21 mouse cellular contexts compared by ENCODE assay signal in genomic region chr10:3434848-3435474, GRCm38 (mm10).
DNase-seq lines count a peak whose midpoint lies in the region; ATAC-seq and TF ChIP-seq lines count a peak whose summit lies in the region.
"Had no signal": no experiment of that assay in that cellular context is flagged by ENCODE, and none has a peak within 500 bp of the region (broad histone marks: within the 10 kb centered on the region; RNA-seq: fewer than 3 reads in every experiment).

No protein-coding gene starts in this region.

- no peak overlapping the region for H3K4me3 ChIP-seq in forebrain, embryonic 13.5 days
- H3K4me3 ChIP-seq in forebrain, embryonic 11.5 days (ENCODE audit: low read depth, low read length) = no peak overlapping the region
- peak overlapping the region; percentile 7; the same call in 1 of the 2 replicates for H3K4me3 ChIP-seq in testis, adult 2 months (ENCODE audit: control insufficient read depth, low read depth, low read length)
- no peak overlapping the region for H3K4me3 ChIP-seq in hindbrain, embryonic 16.5 days (ENCODE audit: low read length)
- H3K4me3 ChIP-seq: heart, adult 2 months; heart, embryonic 15.5 days; limb, embryonic 13.5 days; megakaryocyte, embryonic 14.5 days; myocyte had no signal

- no peak overlapping the region for H3K4me2 ChIP-seq in forebrain, embryonic 13.5 days
- no peak overlapping the region for H3K4me2 ChIP-seq in forebrain, embryonic 11.5 days (ENCODE audit: low read depth, low read length, severe bottlenecking)
- H3K4me2 ChIP-seq in hindbrain, embryonic 16.5 days (ENCODE audit: low read length) = no peak overlapping the region
- H3K4me2 ChIP-seq: heart, embryonic 15.5 days; limb, embryonic 13.5 days had no signal

- H3K27me3 ChIP-seq in forebrain, embryonic 13.5 days = no peaks in the 10 kb centered on the region
- H3K27me3 ChIP-seq in forebrain, embryonic 11.5 days (ENCODE audit: control insufficient read depth, insufficient read depth, low read length) = no peaks in the 10 kb centered on the region
- no peaks in the 10 kb centered on the region for H3K27me3 ChIP-seq in testis, adult 2 months (ENCODE audit: control insufficient read depth, insufficient read depth, low read length)
- no peaks in the 10 kb centered on the region for H3K27me3 ChIP-seq in hindbrain, embryonic 16.5 days (replicated peaks; ENCODE audit: control insufficient read depth, insufficient read depth, low read length)
- H3K27me3 ChIP-seq: heart, embryonic 15.5 days; limb, embryonic 13.5 days; megakaryocyte, embryonic 14.5 days had no signal

- peaks cover 3% of the 10 kb centered on the region; the same call in 1 of the 2 replicates for H3K9me3 ChIP-seq in forebrain, embryonic 13.5 days (replicated peaks)
- H3K9me3 ChIP-seq in forebrain, embryonic 11.5 days (ENCODE audit: control insufficient read depth, low read length) = peaks cover 2% of the 10 kb centered on the region; the same call in 1 of the 2 replicates
- H3K9me3 ChIP-seq in hindbrain, embryonic 16.5 days (ENCODE audit: control insufficient read depth, low read length) = no peaks in the 10 kb centered on the region
- H3K9me3 ChIP-seq: G1E; heart, embryonic 15.5 days had no signal

- no peak for DNase-seq in forebrain, embryonic 11.5 days (ENCODE audit: low spot score)
- no peak for DNase-seq in testis, postnatal 14 days (ENCODE audit: low spot score)
- DNase-seq in lung, postnatal 25 days (ENCODE audit: low spot score) = no peak
- no peak for DNase-seq in kidney, adult 9 months
- DNase-seq: cerebellum, postnatal 25 days; gastrocnemius, postnatal 10 days; heart, adult 2 months; kidney, adult 18-20 months; kidney, postnatal 36 days; right cerebral cortex, postnatal 14 days; thymus, postnatal 25 days had no signal

- H3K27ac ChIP-seq in forebrain, embryonic 13.5 days = no peak overlapping the region
- H3K27ac ChIP-seq in forebrain, embryonic 11.5 days (ENCODE audit: low read depth, low read length) = no peak overlapping the region
- H3K27ac ChIP-seq in testis, adult 2 months (ENCODE audit: control insufficient read depth, insufficient read depth, low read depth, low read length) = no peak overlapping the region
- H3K27ac ChIP-seq in hindbrain, embryonic 16.5 days (ENCODE audit: low read depth, low read length) = no peak overlapping the region
- H3K27ac ChIP-seq: heart, adult 2 months; heart, embryonic 15.5 days; limb, embryonic 13.5 days; liver, embryonic 14.5 days had no signal

- ATAC-seq in forebrain, embryonic 13.5 days = 0 out of 2 replicates have a peak, but pooled peaks have one; percentile 19
- ATAC-seq in forebrain, embryonic 11.5 days (replicated peaks; ENCODE audit: low FRiP score) = no peak
- peak; percentile 58 for ATAC-seq in hindbrain, embryonic 16.5 days
- ATAC-seq: CD4-positive, CD25-positive, alpha-beta regulatory T cell, adult 4 months had no signal

- H3K4me1 ChIP-seq in forebrain, embryonic 13.5 days = no peaks in the 10 kb centered on the region
- H3K4me1 ChIP-seq in forebrain, embryonic 11.5 days (replicated peaks; ENCODE audit: control insufficient read depth, insufficient read depth, low read length) = no peaks in the 10 kb centered on the region
- no peaks in the 10 kb centered on the region for H3K4me1 ChIP-seq in testis, adult 2 months (ENCODE audit: control insufficient read depth, insufficient read depth, low read length)
- H3K4me1 ChIP-seq in hindbrain, embryonic 16.5 days (ENCODE audit: control insufficient read depth, insufficient read depth, low read depth, low read length) = no peaks in the 10 kb centered on the region
- H3K4me1 ChIP-seq: limb, embryonic 13.5 days; megakaryocyte, embryonic 14.5 days had no signal

- no peak for TF ChIP-seq POLR2A in testis, adult 2 months (IDR thresholded peaks at IDR 0.05; ENCODE audit: control insufficient read depth, low read depth, low read length)

- H3K36me3 ChIP-seq in forebrain, embryonic 13.5 days (ENCODE audit: poor library complexity, severe bottlenecking) = no peaks in the 10 kb centered on the region
- H3K36me3 ChIP-seq in forebrain, embryonic 11.5 days (ENCODE audit: control insufficient read depth, insufficient read depth, low read length) = no peaks in the 10 kb centered on the region
- no peaks in the 10 kb centered on the region for H3K36me3 ChIP-seq in testis, adult 2 months (ENCODE audit: control insufficient read depth, insufficient read depth, low read length)
- H3K36me3 ChIP-seq in hindbrain, embryonic 16.5 days (ENCODE audit: control insufficient read depth, insufficient read depth, low read length) = no peaks in the 10 kb centered on the region
- H3K36me3 ChIP-seq: G1E; limb, embryonic 13.5 days had no signal

- no peak overlapping the region for H3K9ac ChIP-seq in forebrain, embryonic 13.5 days
- no peak overlapping the region for H3K9ac ChIP-seq in forebrain, embryonic 11.5 days (ENCODE audit: low read length)
- H3K9ac ChIP-seq in hindbrain, embryonic 16.5 days (ENCODE audit: low read depth, low read length) = no peak overlapping the region
- H3K9ac ChIP-seq: heart, embryonic 15.5 days; limb, embryonic 13.5 days; liver, embryonic 14.5 days had no signal

- no peak for TF ChIP-seq CTCF in testis, adult 2 months (IDR thresholded peaks at IDR 0.05; ENCODE audit: control insufficient read depth, insufficient read depth, insufficient replicate concordance, low read depth, low read length)

- WGBS in forebrain, embryonic 13.5 days = 90% methylated on average over 8 of the region's 8 CpGs
- 88% methylated on average over 8 of the region's 8 CpGs for WGBS in forebrain, embryonic 11.5 days
- 72% methylated on average over 8 of the region's 8 CpGs for whole genome bisulfite sequencing in hindbrain, embryonic 16.5 days
